Mouse (Mus musculus) heart, embryonic 11.5 days (tissue): ENCODE results near the gene Ccno. TPM values are rescaled to one million over a fixed set of nuclear protein-coding genes. Genes with fewer than 3 reads are reported as not detected.
A peak's percentile ranks its signal among the peaks of the same experiment; 100 is the strongest.

ENCODE experiments used
- ATAC-seq: fragments of 200-750 bp; cut with Nextera tagmentation; replicated peaks from 2 replicates; pipeline ENCODE4 v1.8.0; 2017; ENCODE audit warnings: moderate library complexity; ENCODE audit not compliant: insufficient number of reproducible peaks, low FRiP score, low TSS enrichment
- H3K27ac ChIP-seq: fragments of 300-500 bp; sonication (generic); 2 replicates; pipeline ENCODE4 v1.5.1; 2014; ENCODE audit warnings: mild to moderate bottlenecking, low read depth, low read length
- H3K27me3 ChIP-seq: fragments of 300-500 bp; sonication (generic); 2 replicates; pipeline ENCODE4 v1.6.1; 2014; ENCODE audit warnings: mild to moderate bottlenecking, low read length, mixed read lengths; ENCODE audit not compliant: control insufficient read depth, insufficient read depth
- H3K36me3 ChIP-seq: fragments of 300-500 bp; sonication (generic); 2 replicates; pipeline ENCODE4 v1.6.1; 2014; ENCODE audit warnings: mild to moderate bottlenecking, low read length, moderate library complexity, mixed read lengths; ENCODE audit not compliant: control insufficient read depth, insufficient read depth
- H3K4me1 ChIP-seq: fragments of 300-500 bp; sonication (generic); 2 replicates; pipeline ENCODE4 v1.6.1; 2014; ENCODE audit warnings: low read length; ENCODE audit not compliant: control insufficient read depth, insufficient read depth
- H3K4me2 ChIP-seq: fragments of 300-500 bp; sonication (generic); 2 replicates; pipeline ENCODE4 v1.6.1; 2014; ENCODE audit warnings: mild to moderate bottlenecking, moderate library complexity
- H3K4me3 ChIP-seq: fragments of 300-500 bp; sonication (generic); 2 replicates; pipeline ENCODE4 v1.5.1; 2014; ENCODE audit warnings: low read depth, low read length
- H3K9ac ChIP-seq: fragments of 300-500 bp; sonication (generic); 2 replicates; pipeline ENCODE4 v1.6.1; 2014; ENCODE audit warnings: mild to moderate bottlenecking, low read depth, low read length, moderate library complexity
- H3K9me3 ChIP-seq: fragments of 300-500 bp; sonication (generic); replicated peaks from 2 replicates; pipeline ENCODE4 v1.6.1; 2016; ENCODE audit warnings: low read length; ENCODE audit not compliant: control insufficient read depth
- WGBS: fragments of 180-500 bp; shearing (Covaris S2); extraction: QIAGEN DNeasy Blood & Tissue Kit; methylation state at CpG from one replicate; pipeline ENCODE4 v1.1.7; 2014; ENCODE audit not compliant: insufficient replicate concordance; 5-methylcytosine and 5-hydroxymethylcytosine counted together
- polyA plus RNA-seq: library from polyadenylated mRNA; unstranded; fragments of >200 nt; fragmentation: Nextera tagmentation; extraction: Ambion mirVana; gene quantifications from 2 replicates; pipeline ENCODE4 v1.2.1, GENCODE M21; 2014

The Ccno gene
- polyA plus RNA-seq, 1 experiment from 2014 or later: 0.13 TPM

DNA sequence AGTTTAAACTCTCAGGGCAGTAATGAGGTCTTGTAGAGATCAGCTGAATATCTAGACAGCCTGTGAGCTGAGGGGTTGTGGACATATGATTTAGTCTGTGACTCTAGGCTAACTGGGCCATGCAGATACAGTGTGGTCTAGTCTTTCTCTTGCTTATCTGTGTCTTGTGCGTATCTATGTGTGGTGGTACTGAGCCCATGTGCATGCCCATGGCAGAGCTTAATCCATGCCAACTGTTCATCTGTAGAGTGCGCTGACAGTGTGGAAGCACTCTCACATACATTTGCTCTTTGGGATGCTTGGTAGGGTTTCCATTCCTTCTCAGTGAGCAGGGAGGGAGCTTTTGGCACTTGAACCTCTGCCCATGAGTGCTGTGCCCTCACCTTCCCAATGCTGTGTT, 33.9 kb downstream of the Ccno start:
- H3K27me3 ChIP-seq: no peaks in the 10 kb centered on the region
- no peaks in the 10 kb centered on the region for H3K4me1 ChIP-seq
- ATAC-seq: no peak
- 85% methylated on average over 2 of the region's 2 CpGs for WGBS
- no peaks in the 10 kb centered on the region for H3K9me3 ChIP-seq
- no peak overlapping the region for H3K9ac ChIP-seq
- no peaks in the 10 kb centered on the region for H3K36me3 ChIP-seq
- no peak overlapping the region for H3K4me3 ChIP-seq
- no peak overlapping the region for H3K27ac ChIP-seq
- H3K4me2 ChIP-seq: no peak overlapping the region; the same call in 1 of the 2 replicates

DNA sequence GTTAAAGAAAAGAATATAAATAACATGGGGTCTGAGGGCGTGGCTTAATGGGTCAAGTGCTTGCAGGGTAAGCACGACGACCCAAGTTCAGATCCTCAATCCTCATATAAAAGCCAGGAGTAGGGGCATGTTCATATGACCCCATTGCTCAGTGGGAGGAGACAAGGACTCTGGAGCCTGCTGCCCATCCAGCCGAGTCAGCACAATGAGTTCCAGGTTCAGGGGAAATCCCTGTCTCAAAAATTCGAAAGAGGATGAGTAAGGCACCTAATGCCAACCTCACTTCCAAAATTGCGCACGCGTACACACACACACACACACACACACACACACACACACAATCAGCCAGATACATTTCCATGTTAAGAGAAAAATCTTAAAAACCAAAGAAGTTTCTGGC, 34.9 kb downstream of the Ccno start:
- no peaks in the 10 kb centered on the region for H3K4me1 ChIP-seq
- no peak overlapping the region for H3K4me3 ChIP-seq
- 75% methylated on average over 8 of the region's 8 CpGs for WGBS
- no peak overlapping the region for H3K4me2 ChIP-seq
- no peak overlapping the region for H3K27ac ChIP-seq
- H3K9ac ChIP-seq: no peak overlapping the region
- no peaks in the 10 kb centered on the region for H3K9me3 ChIP-seq
- no peaks in the 10 kb centered on the region for H3K36me3 ChIP-seq
- no peak for ATAC-seq
- H3K27me3 ChIP-seq: no peaks in the 10 kb centered on the region

DNA sequence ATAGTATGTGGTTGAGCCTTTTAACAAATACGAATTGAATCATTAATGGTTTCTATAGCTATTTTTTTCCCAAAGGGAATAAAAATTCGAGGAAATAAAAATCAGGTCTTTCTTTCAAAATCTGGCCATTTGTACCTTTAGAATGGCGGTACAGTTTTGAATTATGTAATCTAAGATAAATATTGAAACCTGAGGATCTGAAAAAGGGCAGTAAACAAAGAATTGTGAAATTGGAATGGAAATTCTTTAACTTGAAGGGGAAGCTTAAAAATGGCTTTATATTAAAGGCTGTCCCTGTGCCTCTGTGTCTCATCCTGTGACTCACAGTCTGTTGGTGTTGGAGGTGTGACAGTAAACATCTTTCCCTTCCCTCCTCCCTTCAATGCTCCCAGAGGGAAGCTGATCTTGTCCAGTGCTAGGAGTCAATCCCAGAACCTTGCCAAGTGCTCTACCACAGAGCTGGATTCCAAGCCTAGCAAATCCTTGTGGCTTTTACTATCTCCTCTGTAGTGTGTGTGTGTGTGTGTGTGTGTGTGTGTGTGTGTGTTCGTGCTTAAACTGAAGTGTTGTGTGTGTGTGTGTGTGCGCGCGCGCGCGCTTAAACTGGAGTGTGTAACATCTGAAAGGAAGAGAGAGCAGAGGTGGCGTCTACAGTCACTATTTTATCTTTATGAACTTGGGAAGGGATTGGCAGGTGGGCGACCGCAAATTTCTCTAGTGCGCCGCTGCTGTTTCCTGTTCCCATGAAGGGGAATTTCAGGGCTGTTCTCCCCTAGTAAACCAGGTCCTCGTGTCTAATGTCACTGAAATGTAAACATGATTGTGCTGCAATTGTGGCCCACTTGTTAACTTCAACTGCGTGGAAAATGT, 35.9 kb downstream of the Ccno start:
- WGBS: 81% methylated on average over 17 of the region's 17 CpGs
- H3K9ac ChIP-seq: no peak overlapping the region
- no peak overlapping the region for H3K4me2 ChIP-seq
- H3K27me3 ChIP-seq: no peaks in the 10 kb centered on the region
- H3K36me3 ChIP-seq: no peaks in the 10 kb centered on the region
- no peaks in the 10 kb centered on the region for H3K9me3 ChIP-seq
- no peak overlapping the region for H3K27ac ChIP-seq
- H3K4me1 ChIP-seq: no peaks in the 10 kb centered on the region
- H3K4me3 ChIP-seq: no peak overlapping the region
- no peak for ATAC-seq

DNA sequence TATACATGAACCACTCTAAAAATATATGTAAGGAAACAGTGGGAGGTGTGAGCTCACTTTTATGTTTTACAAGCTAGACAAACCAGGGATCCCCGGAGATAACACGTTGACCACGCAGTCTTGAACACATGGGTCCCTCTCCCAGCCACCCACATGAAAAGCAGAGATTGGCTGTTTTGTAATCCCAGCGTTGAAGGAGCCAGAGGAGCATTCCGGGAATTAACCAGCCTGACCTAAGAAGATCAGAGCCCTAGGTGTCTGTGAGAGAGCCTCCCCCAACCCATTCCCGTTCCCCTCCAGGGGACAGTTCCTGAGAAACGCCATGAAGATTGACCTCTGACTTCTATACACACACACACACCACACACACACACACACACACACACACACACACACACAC, 43.7 kb downstream of the Ccno start:
- Histone ChIP-seq H3K4me1 (peaks cover 4% of the 10 kb centered on the region; the same call in 1 of the 2 replicates), H3K36me3 (no peaks in the 10 kb centered on the region), H3K9ac (no peak overlapping the region), H3K27ac (no peak overlapping the region), H3K4me3 (peak overlapping the region; percentile 58), H3K4me2 (peak overlapping the region; percentile 97), H3K27me3 (peaks cover 45% of the 10 kb centered on the region), H3K9me3 (no peaks in the 10 kb centered on the region)
- ATAC-seq: no peak
- WGBS: 3% methylated on average over 7 of the region's 7 CpGs

DNA sequence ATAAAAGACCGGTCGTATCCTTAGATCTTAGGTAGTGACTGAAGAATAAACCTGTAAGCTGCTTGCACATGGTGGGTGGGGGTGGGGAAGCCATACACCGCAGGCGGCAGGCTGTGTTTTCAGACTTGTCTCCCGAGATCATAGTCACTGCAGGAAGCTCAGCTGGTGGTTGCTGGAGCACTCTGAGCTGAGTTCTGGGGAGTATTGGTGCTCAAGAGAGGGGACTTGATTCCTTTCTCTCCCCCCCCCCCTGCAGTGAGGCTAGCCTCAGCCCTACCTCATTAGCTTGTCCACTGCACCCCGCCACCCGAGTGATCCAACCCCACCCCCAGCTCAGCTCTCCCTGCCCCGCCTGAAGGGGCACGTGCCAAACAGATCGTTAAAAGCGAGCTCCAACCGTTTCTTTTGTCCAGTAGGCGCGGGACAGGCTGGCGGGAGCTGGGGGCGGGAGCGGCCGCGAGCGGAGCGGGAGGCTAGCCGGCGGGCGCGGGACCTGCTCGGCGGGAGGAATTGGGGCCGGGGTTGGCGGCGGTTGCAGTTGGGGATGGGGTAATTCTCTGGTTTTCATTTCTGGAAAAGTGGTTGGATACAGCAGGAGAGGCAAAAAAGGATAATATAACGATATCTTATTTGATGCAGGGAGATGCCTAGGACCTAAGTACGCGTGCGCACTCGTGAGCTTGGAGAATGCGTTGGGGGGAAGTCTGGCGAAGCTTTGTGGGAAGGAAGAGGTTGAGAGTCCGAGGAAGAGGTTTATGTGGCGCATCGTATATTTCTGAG, 44.4 kb downstream of the Ccno start:
- H3K27me3 ChIP-seq: peaks cover 45% of the 10 kb centered on the region
- 1% methylated on average over 40 of the region's 40 CpGs for WGBS
- H3K4me3 ChIP-seq: peak overlapping the region; percentile 58
- no peak overlapping the region for H3K27ac ChIP-seq
- no peak overlapping the region; the same call in 1 of the 2 replicates for H3K9ac ChIP-seq
- ATAC-seq: no peak
- no peaks in the 10 kb centered on the region for H3K9me3 ChIP-seq
- no peaks in the 10 kb centered on the region for H3K36me3 ChIP-seq
- H3K4me2 ChIP-seq: peak overlapping the region; percentile 97
- H3K4me1 ChIP-seq: peaks cover 4% of the 10 kb centered on the region; the same call in 1 of the 2 replicates

DNA sequence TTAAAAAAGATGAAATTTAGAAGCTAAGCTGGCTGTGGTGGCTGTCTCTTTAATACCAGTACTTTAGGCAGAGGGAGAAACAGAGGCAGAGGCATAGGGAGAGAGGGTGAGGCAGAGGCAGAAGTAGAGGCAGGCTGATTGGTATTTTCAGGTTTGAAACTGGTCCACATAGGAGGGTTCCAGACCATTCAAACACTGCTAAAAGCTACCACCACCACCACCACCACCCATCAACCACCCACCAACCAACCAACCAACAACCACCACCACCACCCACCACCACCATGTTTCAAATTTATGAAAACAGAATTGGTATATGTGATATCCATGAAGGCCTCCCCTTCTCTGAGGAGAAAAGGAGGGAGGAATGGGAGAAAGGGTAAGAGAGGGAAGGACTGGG, 45.2 kb downstream of the Ccno start:
- no peak for ATAC-seq

DNA sequence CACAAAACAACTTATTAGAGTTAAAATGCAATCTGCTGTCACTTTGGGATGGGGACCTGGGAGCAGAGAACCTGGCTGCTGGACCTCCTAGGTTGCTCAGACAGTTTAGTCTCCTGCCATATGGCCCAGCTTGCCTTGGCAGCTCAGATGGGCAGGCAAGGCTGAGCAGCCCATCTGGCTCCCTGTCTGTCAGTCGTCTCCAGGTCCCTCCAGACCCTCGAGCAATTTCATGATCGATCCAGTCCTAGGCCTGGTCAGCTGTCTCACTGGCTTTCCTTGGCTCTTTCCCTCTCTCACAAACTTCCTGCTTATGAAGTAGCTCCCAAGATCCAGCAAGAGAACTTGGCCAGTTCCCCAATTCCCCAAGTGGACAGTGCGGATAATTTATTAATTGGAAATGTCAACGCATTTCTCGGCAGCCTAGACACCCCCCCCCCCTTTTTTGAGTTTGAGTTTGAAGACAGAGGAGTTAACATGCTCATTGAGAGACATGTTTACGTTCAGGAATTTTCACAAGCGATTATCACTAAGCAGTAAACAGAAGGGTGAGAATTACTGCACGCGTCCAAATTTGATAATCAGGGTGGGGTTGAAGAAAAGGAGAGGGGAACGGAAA, 46.8 kb downstream of the Ccno start:
- no peak overlapping the region for H3K27ac ChIP-seq
- H3K4me2 ChIP-seq: peak overlapping the region; percentile 99
- no peaks in the 10 kb centered on the region for H3K36me3 ChIP-seq
- peaks cover 4% of the 10 kb centered on the region; the same call in 1 of the 2 replicates for H3K4me1 ChIP-seq
- H3K27me3 ChIP-seq: peaks cover 45% of the 10 kb centered on the region
- WGBS: 5% methylated on average over 11 of the region's 11 CpGs
- H3K4me3 ChIP-seq: peak overlapping the region; percentile 59
- no peaks in the 10 kb centered on the region for H3K9me3 ChIP-seq
- ATAC-seq: no peak
- H3K9ac ChIP-seq: no peak overlapping the region

More for the DNA sequence above, 45.2 kb downstream of the Ccno start:
- Histone ChIP-seq H3K9me3 (no peaks in the 10 kb centered on the region), H3K36me3 (no peaks in the 10 kb centered on the region), H3K9ac (no peak overlapping the region), H3K4me3 (no peak overlapping the region), H3K27me3 (peaks cover 45% of the 10 kb centered on the region), H3K4me2 (no peak overlapping the region), H3K4me1 (peaks cover 4% of the 10 kb centered on the region; the same call in 1 of the 2 replicates), H3K27ac (no peak overlapping the region)

DNA sequence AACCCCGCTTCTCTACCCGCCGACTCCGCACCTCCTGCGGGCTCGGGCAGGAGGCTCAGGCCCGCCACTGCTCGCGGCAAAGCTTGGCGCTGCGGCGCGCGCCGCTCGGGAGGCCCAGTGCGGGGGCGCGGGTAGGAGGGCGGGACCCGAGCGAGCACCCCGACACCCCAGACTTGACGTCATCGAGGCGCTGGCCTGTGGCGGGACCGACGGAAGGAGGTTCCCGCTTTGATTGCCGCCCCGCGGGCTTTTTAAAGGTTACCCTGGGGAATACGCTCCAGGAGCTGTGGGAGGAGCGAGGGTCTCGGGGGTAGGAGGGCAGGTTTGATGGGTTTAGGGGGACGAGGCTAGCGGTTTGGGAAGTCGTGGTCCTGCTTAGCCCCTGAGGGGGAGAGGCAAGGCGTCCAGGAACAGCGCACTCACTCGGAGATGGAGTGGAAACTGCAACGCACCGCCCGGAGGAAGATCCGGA, 47.4 kb downstream of the Ccno start, which contains the start of gene Cdc20b:
Cdc20b (plus strand) TSS at position 162 of the 472 bp plus-strand sequence.
- Histone ChIP-seq H3K9me3 (no peaks in the 10 kb centered on the region), H3K27me3 (peaks cover 42% of the 10 kb centered on the region), H3K4me1 (peaks cover 4% of the 10 kb centered on the region; the same call in 1 of the 2 replicates), H3K27ac (no peak within 1 kb of the TSS), H3K4me2 (peak within 1 kb of the TSS; percentile 99), H3K9ac (peak within 1 kb of the TSS; percentile 60; the same call in 1 of the 2 replicates), H3K4me3 (peak within 1 kb of the TSS; percentile 59), H3K36me3 (no peaks in the 10 kb centered on the region)
- under 1% methylated on average over 46 of the region's 46 CpGs for WGBS
- ATAC-seq: no peak
